In the genomic region with DNA sequence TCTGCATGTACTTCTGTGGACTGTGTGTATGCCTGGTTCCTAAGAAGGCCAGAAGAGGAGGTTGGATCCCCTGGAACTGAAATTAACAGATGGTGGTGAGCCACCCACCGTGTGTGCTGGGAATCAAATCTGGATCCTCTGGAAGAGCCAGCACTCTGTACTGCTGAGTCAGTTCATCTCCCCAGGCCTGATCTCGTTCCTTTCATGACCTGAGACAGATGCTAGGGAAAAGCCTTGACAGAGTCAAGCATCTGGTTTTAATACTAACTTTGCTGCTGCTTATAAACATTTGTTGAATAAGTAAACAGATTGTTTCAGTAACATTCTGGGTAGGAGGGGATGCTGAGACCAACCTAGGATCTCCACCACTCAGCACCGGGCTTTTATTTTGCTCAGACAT, we compare ENCODE assay signal across 22 mouse cellular contexts.
"Had no signal": no experiment of that assay in that cellular context is flagged by ENCODE, and none has a peak within 500 bp of the region (broad histone marks: within the 10 kb centered on the region; RNA-seq: fewer than 3 reads in every experiment).

No protein-coding gene starts in this region.

- DNase-seq: kidney, postnatal 25 days; layer of hippocampus, adult 9-11 months; liver; lung, adult 18-20 months; lung, postnatal 10 days; lung, postnatal 36 days; retina, postnatal 1 day; right cerebral cortex, postnatal 25 days; spleen, adult 18-20 months; thymus, postnatal 25 days had no signal

- H3K9ac ChIP-seq: limb, embryonic 13.5 days; liver, embryonic 12.5 days; liver, embryonic 15.5 days; lung, embryonic 15.5 days; midbrain, embryonic 12.5 days; midbrain, embryonic 15.5 days; neural tube, embryonic 13.5 days; stomach, embryonic 15.5 days had no signal

- H3K9me3 ChIP-seq: limb, embryonic 10.5 days; limb, embryonic 13.5 days; liver, embryonic 12.5 days; liver, embryonic 15.5 days; lung, embryonic 15.5 days; midbrain, embryonic 12.5 days; midbrain, embryonic 15.5 days; neural tube, embryonic 13.5 days; stomach, embryonic 15.5 days had no signal

- H3K4me2 ChIP-seq: limb, embryonic 13.5 days; liver, embryonic 12.5 days; liver, embryonic 15.5 days; lung, embryonic 15.5 days; midbrain, embryonic 12.5 days; midbrain, embryonic 15.5 days; neural tube, embryonic 13.5 days; stomach, embryonic 15.5 days had no signal

- H3K4me3 ChIP-seq: layer of hippocampus, adult 2 months; limb, embryonic 10.5 days; limb, embryonic 13.5 days; liver, embryonic 12.5 days; liver, embryonic 15.5 days; lung, embryonic 15.5 days; midbrain, embryonic 12.5 days; midbrain, embryonic 15.5 days; myocyte; neural tube, embryonic 13.5 days; stomach, embryonic 15.5 days had no signal

- H3K27ac ChIP-seq: kidney, postnatal 0 days; layer of hippocampus, adult 2 months; limb, embryonic 10.5 days; limb, embryonic 13.5 days; liver, embryonic 12.5 days; liver, embryonic 15.5 days; lung, embryonic 15.5 days; midbrain, embryonic 12.5 days; midbrain, embryonic 15.5 days; neural tube, embryonic 13.5 days; stomach, embryonic 15.5 days had no signal

- H3K4me1 ChIP-seq: limb, embryonic 10.5 days; liver, embryonic 15.5 days; lung, embryonic 15.5 days; midbrain, embryonic 12.5 days; midbrain, embryonic 15.5 days; neural tube, embryonic 13.5 days; stomach, embryonic 15.5 days had no signal

- H3K36me3 ChIP-seq: limb, embryonic 10.5 days; limb, embryonic 13.5 days; liver, embryonic 12.5 days; liver, embryonic 15.5 days; lung, embryonic 15.5 days; midbrain, embryonic 12.5 days; midbrain, embryonic 15.5 days; neural tube, embryonic 13.5 days; stomach, embryonic 15.5 days had no signal

- ATAC-seq: liver, embryonic 12.5 days; midbrain, embryonic 15.5 days had no signal

- H3K27me3 ChIP-seq: limb, embryonic 13.5 days; liver, embryonic 12.5 days; lung, embryonic 15.5 days; midbrain, embryonic 12.5 days; midbrain, embryonic 15.5 days; neural tube, embryonic 13.5 days; stomach, embryonic 15.5 days had no signal
